Mouse (Mus musculus) forebrain, embryonic 15.5 days (tissue): ENCODE data around the gene Isx. TPM values are rescaled to one million over a fixed set of nuclear protein-coding genes. Genes with fewer than 3 reads are reported as not detected.

Experiments
- ATAC-seq: fragments of 200-750 bp; cut with Nextera tagmentation; replicated peaks from 2 replicates; pipeline ENCODE4 v1.8.0; 2017; ENCODE audit warnings: mild to moderate bottlenecking, moderate TSS enrichment, moderate library complexity
- H3K27ac ChIP-seq: fragments of 300-500 bp; sonication (generic); replicated peaks from 2 replicates; pipeline ENCODE4 v1.5.1; 2015; ENCODE audit warnings: mild to moderate bottlenecking, inconsistent platforms
- H3K27me3 ChIP-seq: fragments of 300-500 bp; sonication (generic); 2 replicates; pipeline ENCODE4 v1.6.1; 2015; ENCODE audit warnings: inconsistent platforms
- H3K36me3 ChIP-seq: fragments of 300-500 bp; sonication (generic); 2 replicates; pipeline ENCODE4 v1.6.1; 2015; ENCODE audit warnings: mild to moderate bottlenecking, inconsistent platforms
- H3K4me1 ChIP-seq: fragments of 300-500 bp; sonication (generic); 2 replicates; pipeline ENCODE4 v1.6.1; 2015; ENCODE audit warnings: inconsistent platforms
- H3K4me2 ChIP-seq: fragments of 300-500 bp; sonication (generic); replicated peaks from 2 replicates; pipeline ENCODE4 v1.6.1; 2015; ENCODE audit warnings: mild to moderate bottlenecking, inconsistent platforms
- H3K4me3 ChIP-seq: fragments of 300-500 bp; sonication (generic); 2 replicates; pipeline ENCODE4 v1.5.1; 2015; ENCODE audit warnings: mild to moderate bottlenecking, inconsistent platforms
- H3K9ac ChIP-seq: fragments of 300-500 bp; sonication (generic); replicated peaks from 2 replicates; pipeline ENCODE4 v1.6.1; 2015; ENCODE audit warnings: mild to moderate bottlenecking, inconsistent platforms
- H3K9me3 ChIP-seq: fragments of 300-500 bp; sonication (generic); 2 replicates; pipeline ENCODE4 v1.6.1; 2016; ENCODE audit warnings: inconsistent platforms
- WGBS: fragments of 180-500 bp; shearing (Covaris S2); methylation state at CpG from one replicate; pipeline ENCODE4 v1.1.7; 2015; ENCODE audit warnings: mixed read lengths; 5-methylcytosine and 5-hydroxymethylcytosine counted together
- polyA plus RNA-seq: library from polyadenylated mRNA; unstranded; fragments of >200 nt; fragmentation: Nextera tagmentation; extraction: Ambion mirVana; gene quantifications from 2 replicates; pipeline ENCODE4 v1.2.1, GENCODE M21; 2015

Isx gene
- not detected in 2 replicates for polyA plus RNA-seq

GRCm38 (mm10) chr8:74872940-74873339, at the start of gene Isx:
TSS of gene Isx (plus strand) at chr8:74873173.
- H3K36me3 ChIP-seq: no peaks in the 10 kb centered on the region
- no peak within 1 kb of the TSS for H3K4me2 ChIP-seq
- no peaks in the 10 kb centered on the region for H3K4me1 ChIP-seq
- no peak within 1 kb of the TSS for H3K9ac ChIP-seq
- no peaks in the 10 kb centered on the region for H3K9me3 ChIP-seq
- WGBS: 87% methylated on average over 3 of the region's 3 CpGs
- H3K27ac ChIP-seq: no peak within 1 kb of the TSS
- H3K27me3 ChIP-seq: no peaks in the 10 kb centered on the region
- no peak for ATAC-seq
- H3K4me3 ChIP-seq: no peak within 1 kb of the TSS

DNA sequence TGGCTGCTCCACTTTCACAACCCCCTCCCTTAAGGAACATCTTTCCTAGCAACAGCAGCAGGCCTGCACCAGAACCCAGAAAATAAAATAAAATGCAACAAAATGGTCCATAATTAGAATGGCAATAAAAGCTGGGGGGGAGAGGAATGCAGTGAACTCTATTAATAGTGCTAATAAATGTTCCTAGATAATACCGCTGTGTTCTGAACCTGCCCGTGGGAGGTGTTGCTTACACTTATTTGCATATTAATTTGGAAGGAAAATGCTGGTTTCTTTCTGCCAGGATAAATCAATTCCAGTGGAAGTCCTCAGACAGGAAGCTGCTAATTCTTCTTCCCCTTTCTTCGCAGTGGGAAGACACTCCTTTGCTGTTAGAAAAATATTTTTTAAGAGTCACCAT, 45.3 kb upstream of the Isx start:
- no peak for ATAC-seq
- Histone ChIP-seq H3K9me3 (no peaks in the 10 kb centered on the region), H3K4me1 (no peaks in the 10 kb centered on the region), H3K27ac (no peak overlapping the region), H3K36me3 (no peaks in the 10 kb centered on the region), H3K4me2 (no peak overlapping the region), H3K9ac (no peak overlapping the region), H3K27me3 (no peaks in the 10 kb centered on the region), H3K4me3 (no peak overlapping the region)
- WGBS: 48% methylated on average over 3 of the region's 3 CpGs

GRCm38 (mm10) chr8:74831322-74831721, 41.7 kb upstream of the Isx start:
- no peak overlapping the region for H3K4me2 ChIP-seq
- H3K36me3 ChIP-seq: no peaks in the 10 kb centered on the region
- WGBS: 83% methylated on average over 5 of the region's 5 CpGs
- H3K9me3 ChIP-seq: no peaks in the 10 kb centered on the region
- no peaks in the 10 kb centered on the region for H3K4me1 ChIP-seq
- H3K4me3 ChIP-seq: no peak overlapping the region
- H3K9ac ChIP-seq: no peak overlapping the region
- no peak for ATAC-seq
- no peak overlapping the region for H3K27ac ChIP-seq
- no peaks in the 10 kb centered on the region for H3K27me3 ChIP-seq

GRCm38 (mm10) chr8:74834246-74834645, 38.7 kb upstream of the Isx start:
- Histone ChIP-seq H3K9ac (no peak overlapping the region), H3K4me1 (no peaks in the 10 kb centered on the region), H3K9me3 (no peaks in the 10 kb centered on the region), H3K36me3 (no peaks in the 10 kb centered on the region), H3K27me3 (no peaks in the 10 kb centered on the region), H3K4me3 (no peak overlapping the region), H3K27ac (no peak overlapping the region), H3K4me2 (no peak overlapping the region)
- WGBS: 80% methylated on average over 1 of the region's 1 CpGs
- ATAC-seq: no peak

- Histone ChIP-seq H3K27me3 (no peaks in the 10 kb centered on the region), H3K9me3 (no peaks in the 10 kb centered on the region), H3K36me3 (no peaks in the 10 kb centered on the region), H3K4me1 (no peaks in the 10 kb centered on the region), H3K4me3 (no peak overlapping the region), H3K4me2 (no peak overlapping the region), H3K27ac (no peak overlapping the region), H3K9ac (no peak overlapping the region)
- 9% methylated on average over 12 of the region's 12 CpGs for WGBS
- peak; percentile 68; the same call in 1 of the 2 replicates for ATAC-seq
These were observed 25.5 kb upstream of the Isx start for GRCm38 (mm10) chr8:74847376-74848048.

DNA sequence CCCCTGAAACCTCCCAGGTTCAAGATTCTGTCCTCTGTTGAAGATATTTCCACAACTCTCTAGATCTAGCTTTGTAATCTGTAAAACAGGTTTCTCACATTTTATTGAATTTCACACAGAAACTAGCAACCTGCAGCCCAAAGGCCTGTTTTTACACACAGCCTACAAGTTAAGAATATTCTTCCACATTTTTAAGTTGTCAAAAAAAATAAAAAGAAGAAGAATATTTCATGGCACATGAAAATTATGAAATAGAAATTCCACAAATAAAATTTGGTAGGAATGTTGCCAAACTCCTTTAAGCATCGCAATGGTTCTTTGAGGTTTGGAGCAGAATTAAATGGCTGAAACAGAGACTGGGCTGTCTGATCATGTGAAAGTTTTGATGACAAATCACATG, 24.3 kb upstream of the Isx start:
- Histone ChIP-seq H3K4me1 (no peaks in the 10 kb centered on the region), H3K36me3 (no peaks in the 10 kb centered on the region), H3K27ac (no peak overlapping the region), H3K9ac (no peak overlapping the region), H3K4me3 (no peak overlapping the region), H3K27me3 (no peaks in the 10 kb centered on the region), H3K9me3 (no peaks in the 10 kb centered on the region), H3K4me2 (no peak overlapping the region)
- 94% methylated on average over 1 of the region's 1 CpGs for WGBS
- no peak for ATAC-seq

DNA sequence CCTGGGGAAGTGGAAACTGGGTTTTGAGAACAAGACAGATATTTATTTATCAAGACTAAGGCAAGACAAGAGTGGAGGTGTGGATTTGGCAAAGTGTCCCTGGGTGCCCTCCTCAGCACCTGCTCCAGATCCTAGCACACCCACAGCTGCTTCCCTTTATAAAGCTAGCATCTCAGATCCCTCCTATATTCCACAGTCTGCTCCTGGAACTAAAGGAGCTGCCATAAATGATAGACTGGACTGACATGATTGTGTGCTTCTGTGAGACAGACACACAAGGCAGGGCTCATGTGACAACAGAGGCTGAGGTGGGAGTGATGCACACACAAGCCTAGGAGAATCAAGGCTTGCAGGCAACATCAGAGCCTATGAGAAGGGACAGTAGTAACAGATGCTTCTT, 22.0 kb upstream of the Isx start:
- ATAC-seq: no peak
- no peaks in the 10 kb centered on the region for H3K36me3 ChIP-seq
- no peaks in the 10 kb centered on the region for H3K27me3 ChIP-seq
- no peak overlapping the region for H3K4me2 ChIP-seq
- no peaks in the 10 kb centered on the region for H3K4me1 ChIP-seq
- no peak overlapping the region for H3K9ac ChIP-seq
- H3K4me3 ChIP-seq: no peak overlapping the region
- H3K27ac ChIP-seq: no peak overlapping the region
- H3K9me3 ChIP-seq: no peaks in the 10 kb centered on the region

DNA sequence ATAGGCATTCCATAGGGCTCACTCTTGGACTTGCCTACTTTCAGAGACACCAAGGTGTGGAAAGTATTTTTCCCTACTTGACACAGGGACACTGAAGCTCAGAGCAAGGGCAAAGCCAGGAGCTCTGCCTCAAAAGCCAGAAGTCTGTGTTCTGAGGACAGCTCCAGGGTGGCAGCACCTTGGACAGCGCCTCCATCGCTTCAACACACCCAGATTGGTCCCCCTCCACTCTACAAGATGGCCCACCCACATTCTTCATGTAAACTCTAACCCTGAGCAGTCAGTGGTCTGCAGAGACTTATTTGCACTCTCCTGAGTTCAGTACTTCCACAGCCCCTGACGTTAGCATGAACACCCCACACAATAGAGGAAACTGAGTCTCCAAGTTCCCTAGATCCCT, 21.1 kb upstream of the Isx start:
- Histone ChIP-seq H3K4me2 (no peak overlapping the region), H3K36me3 (no peaks in the 10 kb centered on the region), H3K4me3 (no peak overlapping the region), H3K27ac (no peak overlapping the region), H3K27me3 (no peaks in the 10 kb centered on the region), H3K4me1 (no peaks in the 10 kb centered on the region), H3K9me3 (no peaks in the 10 kb centered on the region), H3K9ac (no peak overlapping the region)
- ATAC-seq: no peak
- WGBS: 27% methylated on average over 3 of the region's 3 CpGs

GRCm38 (mm10) chr8:74853488-74853887, 19.5 kb upstream of the Isx start:
- H3K4me1 ChIP-seq: no peaks in the 10 kb centered on the region
- no peaks in the 10 kb centered on the region for H3K9me3 ChIP-seq
- no peak overlapping the region for H3K27ac ChIP-seq
- 34% methylated on average over 5 of the region's 5 CpGs for WGBS
- H3K4me3 ChIP-seq: no peak overlapping the region
- no peak overlapping the region for H3K9ac ChIP-seq
- no peaks in the 10 kb centered on the region for H3K27me3 ChIP-seq
- peak; percentile 76 for ATAC-seq
- H3K36me3 ChIP-seq: no peaks in the 10 kb centered on the region
- H3K4me2 ChIP-seq: no peak overlapping the region

DNA sequence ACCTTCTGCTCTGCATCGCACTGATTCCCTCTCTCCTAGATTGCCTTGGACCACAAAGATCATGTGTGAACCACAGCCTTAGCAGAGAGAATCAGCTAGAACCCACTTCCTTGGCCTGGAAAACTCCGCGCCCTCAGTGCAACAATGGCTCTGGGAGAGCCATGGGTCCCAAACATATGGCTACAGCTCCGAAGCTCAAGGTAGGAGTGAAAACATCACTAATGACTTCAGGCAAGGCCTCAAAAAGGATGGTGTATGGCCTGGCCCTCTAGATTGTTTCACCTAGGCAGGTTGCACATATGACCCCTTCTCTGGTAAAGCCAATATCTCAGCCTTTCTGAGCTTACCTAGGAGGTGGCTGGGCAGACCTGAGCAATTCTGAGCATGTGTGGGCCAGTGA, 18.2 kb upstream of the Isx start:
- no peak for ATAC-seq
- WGBS: 95% methylated on average over 4 of the region's 4 CpGs
- no peaks in the 10 kb centered on the region for H3K9me3 ChIP-seq
- H3K27ac ChIP-seq: no peak overlapping the region
- no peak overlapping the region for H3K4me3 ChIP-seq
- no peaks in the 10 kb centered on the region for H3K27me3 ChIP-seq
- H3K9ac ChIP-seq: no peak overlapping the region
- H3K36me3 ChIP-seq: no peaks in the 10 kb centered on the region
- H3K4me2 ChIP-seq: no peak overlapping the region
- no peaks in the 10 kb centered on the region for H3K4me1 ChIP-seq

GRCm38 (mm10) chr8:74855341-74855740, 17.6 kb upstream of the Isx start:
- Histone ChIP-seq H3K9ac (no peak overlapping the region), H3K36me3 (no peaks in the 10 kb centered on the region), H3K27ac (no peak overlapping the region), H3K4me1 (no peaks in the 10 kb centered on the region), H3K27me3 (no peaks in the 10 kb centered on the region), H3K4me2 (no peak overlapping the region), H3K4me3 (no peak overlapping the region), H3K9me3 (no peaks in the 10 kb centered on the region)
- no peak for ATAC-seq
- WGBS: 89% methylated on average over 3 of the region's 3 CpGs

DNA sequence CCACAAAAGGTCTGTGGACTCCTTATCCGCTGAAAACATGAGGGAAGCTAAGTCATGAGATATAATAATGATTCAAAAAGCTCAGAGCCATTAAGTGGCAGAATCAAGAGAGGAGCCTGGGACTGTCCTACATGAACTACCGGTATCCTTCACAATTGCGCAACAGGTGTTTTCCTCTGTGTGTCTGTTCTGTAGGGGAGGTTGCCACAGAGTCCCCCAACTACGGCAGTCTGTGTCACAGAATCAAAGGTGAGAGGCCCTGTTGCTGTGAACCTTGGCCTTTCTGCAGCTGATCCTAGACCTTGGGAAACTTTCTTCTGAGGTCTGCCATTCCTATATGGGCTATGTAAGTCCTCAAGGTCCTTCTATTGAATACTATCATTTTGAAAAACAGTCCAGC, 13.7 kb upstream of the Isx start:
- Histone ChIP-seq H3K9ac (no peak overlapping the region), H3K27me3 (no peaks in the 10 kb centered on the region), H3K36me3 (no peaks in the 10 kb centered on the region), H3K9me3 (no peaks in the 10 kb centered on the region), H3K4me1 (peaks cover 3% of the 10 kb centered on the region; the same call in 1 of the 2 replicates), H3K4me3 (no peak overlapping the region), H3K27ac (no peak overlapping the region), H3K4me2 (no peak overlapping the region)
- ATAC-seq: no peak
- 97% methylated on average over 4 of the region's 4 CpGs for WGBS

DNA sequence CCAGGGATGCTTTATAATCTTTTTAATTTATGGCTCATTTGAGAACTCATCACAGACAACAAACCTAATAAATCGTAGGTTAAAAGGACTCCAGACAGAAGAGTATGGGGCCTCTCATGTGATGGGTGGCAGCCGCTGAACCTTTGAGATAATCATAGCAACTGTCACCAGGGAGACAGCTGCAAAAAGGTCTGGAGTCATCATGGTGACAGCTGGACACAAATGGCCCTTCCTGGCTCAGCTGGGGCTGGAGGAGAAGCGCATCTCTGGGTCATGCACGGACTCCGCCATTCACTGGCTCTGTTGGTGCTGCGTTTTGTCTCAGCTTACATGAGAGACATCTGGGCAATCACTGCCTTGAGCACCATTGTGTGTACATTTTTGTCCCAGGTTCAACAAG, 12.5 kb upstream of the Isx start:
- Histone ChIP-seq H3K4me1 (peaks cover 3% of the 10 kb centered on the region; the same call in 1 of the 2 replicates), H3K27ac (no peak overlapping the region), H3K27me3 (no peaks in the 10 kb centered on the region), H3K4me2 (no peak overlapping the region), H3K9me3 (no peaks in the 10 kb centered on the region), H3K4me3 (no peak overlapping the region), H3K36me3 (no peaks in the 10 kb centered on the region), H3K9ac (no peak overlapping the region)
- WGBS: 74% methylated on average over 6 of the region's 6 CpGs
- no peak for ATAC-seq
